Mouse (Mus musculus) kidney, adult 11 months (tissue): ENCODE measurements around the gene Krt83.
"Not testable (repeated sequence)": the region's sequence is repeated elsewhere in the genome, so short reads cannot be mapped to it uniquely, and the experiment has no call there.

ENCODE experiments used
- DNase-seq: peaks from one replicate; pipeline ENCODE4 v3.0.0; 2022

The Krt83 gene

GRCm38 (mm10) chr15:101491431-101491830 lies at the start of gene Krt83:
Gene Krt83 (minus strand): TSS chr15:101491512.
- DNase-seq = no peak

GRCm38 (mm10) chr15:101538580-101538900 lies 47.2 kb upstream of the Krt83 start:
- DNase-seq = no peak

GRCm38 (mm10) chr15:101537864-101538579 lies 46.7 kb upstream of the Krt83 start:
- no peak for DNase-seq

- DNase-seq = no peak
Measured at GRCm38 (mm10) chr15:101536054-101536850, 44.9 kb upstream of the Krt83 start.

GRCm38 (mm10) chr15:101532720-101533119 lies 41.4 kb upstream of the Krt83 start, which contains the start of gene Krt84:
Gene Krt84 (minus strand): TSS chr15:101532820.
- DNase-seq = no peak

- peak; percentile 68 for DNase-seq
Measured at GRCm38 (mm10) chr15:101522556-101523232, 31.4 kb upstream of the Krt83 start.

- peak; percentile 52 for DNase-seq
Measured at GRCm38 (mm10) chr15:101519792-101520191, 28.5 kb upstream of the Krt83 start.

GRCm38 (mm10) chr15:101517161-101517560 lies 25.8 kb upstream of the Krt83 start, which contains the start of gene Gm49425:
Gene Gm49425 (minus strand): TSS chr15:101517261.
- DNase-seq = not testable (repeated sequence)

GRCm38 (mm10) chr15:101508247-101508646 lies 16.9 kb upstream of the Krt83 start:
- no peak for DNase-seq

- peak; percentile 52 for DNase-seq
Measured at GRCm38 (mm10) chr15:101506896-101507758, 15.8 kb upstream of the Krt83 start.

GRCm38 (mm10) chr15:101497181-101497580 lies 5.9 kb upstream of the Krt83 start:
- peak; percentile 45 for DNase-seq

GRCm38 (mm10) chr15:101495266-101495665 lies 4.0 kb upstream of the Krt83 start:
- no peak for DNase-seq

- no peak for DNase-seq
Measured at GRCm38 (mm10) chr15:101494203-101494602, 2.9 kb upstream of the Krt83 start.

- no peak for DNase-seq
Measured at GRCm38 (mm10) chr15:101493713-101494112, 2.4 kb upstream of the Krt83 start.

GRCm38 (mm10) chr15:101492718-101493117 lies 1.4 kb upstream of the Krt83 start:
- DNase-seq = no peak

GRCm38 (mm10) chr15:101485911-101486635 lies 5.2 kb downstream of the Krt83 start:
- DNase-seq = no peak

GRCm38 (mm10) chr15:101484939-101485338 lies 6.4 kb downstream of the Krt83 start:
- no peak for DNase-seq

- no peak for DNase-seq
Measured at GRCm38 (mm10) chr15:101483646-101484045, 7.7 kb downstream of the Krt83 start.

GRCm38 (mm10) chr15:101482056-101482455 lies 9.3 kb downstream of the Krt83 start:
- no peak for DNase-seq

GRCm38 (mm10) chr15:101479666-101480060 lies 11.6 kb downstream of the Krt83 start:
- no peak for DNase-seq

GRCm38 (mm10) chr15:101479007-101479665 lies 12.2 kb downstream of the Krt83 start:
- peak; percentile 19 for DNase-seq
